Comparison of ENCODE assay signal across 17 mouse cellular contexts in genomic region chr1:133406614-133407013, GRCm38 (mm10). TPM values are rescaled to one million over a fixed set of nuclear protein-coding genes. Genes with fewer than 3 reads are reported as not detected.
DNase-seq lines count a peak whose midpoint lies in the region; ATAC-seq lines count a peak whose summit lies in the region.
"Had no signal": no experiment of that assay in that cellular context is flagged by ENCODE, and none has a peak within 500 bp of the region (broad histone marks: within the 10 kb centered on the region; RNA-seq: fewer than 3 reads in every experiment).

No protein-coding gene starts in this region.

- H3K4me3 ChIP-seq in hindbrain, embryonic 10.5 days: no peak overlapping the region
- no peak overlapping the region for H3K4me3 ChIP-seq in hindbrain, embryonic 14.5 days (replicated peaks; ENCODE audit: low read length)
- H3K4me3 ChIP-seq in lung, embryonic 16.5 days (ENCODE audit: low read length): no peak overlapping the region
- H3K4me3 ChIP-seq in limb, embryonic 10.5 days: no peak overlapping the region
- H3K4me3 ChIP-seq: midbrain, embryonic 13.5 days; neural tube, embryonic 15.5 days had no signal

- no peaks in the 10 kb centered on the region for H3K27me3 ChIP-seq in hindbrain, embryonic 10.5 days (ENCODE audit: insufficient read depth, poor library complexity, severe bottlenecking)
- H3K27me3 ChIP-seq in hindbrain, embryonic 14.5 days (ENCODE audit: control insufficient read depth, insufficient read depth, low read length): no peaks in the 10 kb centered on the region
- no peaks in the 10 kb centered on the region for H3K27me3 ChIP-seq in lung, embryonic 16.5 days (ENCODE audit: control insufficient read depth, insufficient read depth, low read depth, low read length)
- no peaks in the 10 kb centered on the region for H3K27me3 ChIP-seq in limb, embryonic 10.5 days (ENCODE audit: low read depth, poor library complexity, severe bottlenecking)
- H3K27me3 ChIP-seq: midbrain, embryonic 13.5 days; neural tube, embryonic 15.5 days had no signal

- peaks cover 71% of the 10 kb centered on the region for H3K4me1 ChIP-seq in hindbrain, embryonic 10.5 days (replicated peaks)
- peaks cover 10% of the 10 kb centered on the region for H3K4me1 ChIP-seq in hindbrain, embryonic 14.5 days (replicated peaks; ENCODE audit: control insufficient read depth, insufficient read depth, low read length)
- peaks cover 11% of the 10 kb centered on the region for H3K4me1 ChIP-seq in lung, embryonic 16.5 days (replicated peaks; ENCODE audit: control insufficient read depth, insufficient read depth, low read length)
- H3K4me1 ChIP-seq in limb, embryonic 10.5 days: peaks cover 50% of the 10 kb centered on the region

- ATAC-seq in hindbrain, embryonic 14.5 days (ENCODE audit: low FRiP score): no peak
- ATAC-seq in lung, embryonic 16.5 days (ENCODE audit: low read depth): no peak
- ATAC-seq: forebrain, postnatal 0 days; midbrain, embryonic 13.5 days had no signal

- no peak overlapping the region for H3K4me2 ChIP-seq in hindbrain, embryonic 14.5 days (replicated peaks)
- H3K4me2 ChIP-seq in lung, embryonic 16.5 days (ENCODE audit: low read depth, low read length): no peak overlapping the region
- H3K4me2 ChIP-seq: midbrain, embryonic 13.5 days; neural tube, embryonic 15.5 days had no signal

- WGBS in hindbrain, embryonic 10.5 days: 76% methylated on average over 7 of the region's 7 CpGs
- WGBS in hindbrain, embryonic 14.5 days: 84% methylated on average over 7 of the region's 7 CpGs
- 49% methylated on average over 7 of the region's 7 CpGs for WGBS in lung, embryonic 16.5 days
- WGBS in limb, embryonic 10.5 days: 82% methylated on average over 7 of the region's 7 CpGs

- no peaks in the 10 kb centered on the region for H3K9me3 ChIP-seq in hindbrain, embryonic 10.5 days
- H3K9me3 ChIP-seq in hindbrain, embryonic 14.5 days (ENCODE audit: control insufficient read depth, low read length): no peaks in the 10 kb centered on the region
- H3K9me3 ChIP-seq in lung, embryonic 16.5 days (ENCODE audit: control insufficient read depth, low read length): no peaks in the 10 kb centered on the region
- H3K9me3 ChIP-seq in limb, embryonic 10.5 days (replicated peaks): no peaks in the 10 kb centered on the region
- H3K9me3 ChIP-seq: midbrain, embryonic 13.5 days; neural tube, embryonic 15.5 days had no signal

- no peak for DNase-seq in hindbrain, embryonic 10.5 days (ENCODE audit: low spot score)
- no peak for DNase-seq in hindbrain, embryonic 14.5 days (ENCODE audit: low spot score)
- no peak for DNase-seq in lung, postnatal 25 days (ENCODE audit: low spot score)
- DNase-seq in thymus, postnatal 25 days: peak; percentile 26
- no peak for DNase-seq in thymus, postnatal 10 days (ENCODE audit: low spot score in 2 of 2)
- no peak for DNase-seq in limb, embryonic 10.5 days (ENCODE audit: low spot score)
- DNase-seq in c-Kit-positive CD71-positive TER-119-positive erythroid progenitor cells, embryonic 14.5 days (ENCODE audit: low spot score): no peak
- DNase-seq: cerebellum, adult 9-11 months; forebrain, postnatal 0 days; kidney, adult 18-20 months; right cerebral cortex, postnatal 14 days; spleen, adult 18-20 months had no signal

- no peak overlapping the region for H3K9ac ChIP-seq in hindbrain, embryonic 14.5 days
- H3K9ac ChIP-seq in lung, embryonic 16.5 days (ENCODE audit: low read length): no peak overlapping the region
- H3K9ac ChIP-seq: forebrain, postnatal 0 days; liver, embryonic 14.5 days; midbrain, embryonic 13.5 days; neural tube, embryonic 15.5 days had no signal

- peaks cover 48% of the 10 kb centered on the region for H3K36me3 ChIP-seq in hindbrain, embryonic 10.5 days
- no peaks in the 10 kb centered on the region for H3K36me3 ChIP-seq in hindbrain, embryonic 14.5 days (replicated peaks; ENCODE audit: control insufficient read depth, insufficient read depth)
- H3K36me3 ChIP-seq in lung, embryonic 16.5 days (ENCODE audit: control insufficient read depth, insufficient read depth, low read length): no peaks in the 10 kb centered on the region
- peaks cover 4% of the 10 kb centered on the region; the same call in 1 of the 2 replicates for H3K36me3 ChIP-seq in limb, embryonic 10.5 days
- H3K36me3 ChIP-seq: midbrain, embryonic 13.5 days; neural tube, embryonic 15.5 days had no signal

- H3K27ac ChIP-seq in hindbrain, embryonic 10.5 days: peak overlapping the region; percentile 90
- H3K27ac ChIP-seq in hindbrain, embryonic 14.5 days: no peak overlapping the region
- H3K27ac ChIP-seq in lung, embryonic 16.5 days (ENCODE audit: low read length): peak overlapping the region; percentile 69
- peak overlapping the region; percentile 44; the same call in 1 of the 2 replicates for H3K27ac ChIP-seq in limb, embryonic 10.5 days
- H3K27ac ChIP-seq: liver, embryonic 14.5 days; midbrain, embryonic 13.5 days; neural tube, embryonic 15.5 days had no signal

RNA-seq across cellular contexts. Expression of gene Sox13, which starts 17.6 kb away (rescaled TPM):
- polyA plus RNA-seq in hindbrain, embryonic 10.5 days (2016; fragmentation: Nextera tagmentation; extraction: Ambion mirVana): 28.3 and 28.4 TPM in 2 replicates
- 5.8 and 6.0 TPM in 2 replicates for polyA plus RNA-seq in hindbrain, embryonic 14.5 days (2014; fragmentation: Nextera tagmentation; extraction: Ambion mirVana)
- polyA plus RNA-seq in lung, embryonic 16.5 days (2015; fragmentation: Nextera tagmentation; extraction: Ambion mirVana): 6.1 and 6.7 TPM in 2 replicates
- 10.3 and 12.9 TPM in 2 replicates for polyA plus RNA-seq in limb, embryonic 10.5 days (2016; fragmentation: Nextera tagmentation; extraction: Ambion mirVana)

RNA-seq across cellular contexts. Expression of gene Etnk2, which starts 43.2 kb away (rescaled TPM):
- 2.9 and 4.1 TPM in 2 replicates for polyA plus RNA-seq in hindbrain, embryonic 10.5 days (2016; fragmentation: Nextera tagmentation; extraction: Ambion mirVana)
- polyA plus RNA-seq in hindbrain, embryonic 14.5 days (2014; fragmentation: Nextera tagmentation; extraction: Ambion mirVana): 20.3 TPM in 2 replicates
- 2.9 and 3.4 TPM in 2 replicates for polyA plus RNA-seq in lung, embryonic 16.5 days (2015; fragmentation: Nextera tagmentation; extraction: Ambion mirVana)
- polyA plus RNA-seq in limb, embryonic 10.5 days (2016; fragmentation: Nextera tagmentation; extraction: Ambion mirVana): 1.7 and 2.0 TPM in 2 replicates

RNA-seq across cellular contexts. Expression of gene Ren1, which starts 56.3 kb away (rescaled TPM):
- 0.22 and 0.37 TPM in 2 replicates for polyA plus RNA-seq in hindbrain, embryonic 10.5 days (2016; fragmentation: Nextera tagmentation; extraction: Ambion mirVana)
- 7.3 and 11.1 TPM in 2 replicates for polyA plus RNA-seq in hindbrain, embryonic 14.5 days (2014; fragmentation: Nextera tagmentation; extraction: Ambion mirVana)
- 0.78 and 1.3 TPM in 2 replicates for polyA plus RNA-seq in lung, embryonic 16.5 days (2015; fragmentation: Nextera tagmentation; extraction: Ambion mirVana)
- 0.09 TPM in 1 of 2 replicates, not detected in the other for polyA plus RNA-seq in limb, embryonic 10.5 days (2016; fragmentation: Nextera tagmentation; extraction: Ambion mirVana)
- polyA plus RNA-seq: heart, embryonic 14.5 days; midbrain, embryonic 13.5 days had no signal
